Mouse (Mus musculus) G1E (cell line): ENCODE results near the gene Olfr1076.

Experiments used
- CTCF ChIP-seq: IDR thresholded peaks from 2 replicates; pipeline ENCODE4 v1.5.1; 2012; ENCODE audit warnings: low read depth, low read length, inconsistent platforms, mixed read lengths
- GATA1 ChIP-seq: IDR thresholded peaks from 2 replicates; pipeline ENCODE4 v1.6.1; 2012; ENCODE audit warnings: borderline replicate concordance, low read length, inconsistent platforms, mixed read lengths
- POLR2AphosphoS5 ChIP-seq: IDR thresholded peaks from 2 replicates; pipeline ENCODE4 v1.6.1; 2012; ENCODE audit warnings: low read depth, low read length, inconsistent platforms; ENCODE audit not compliant: insufficient replicate concordance
- TAL1 ChIP-seq: conservative IDR thresholded peaks from 2 replicates; pipeline ENCODE4 v1.6.1; 2012; ENCODE audit warnings: low read depth, low read length, inconsistent platforms, mixed read lengths

- TF ChIP-seq CTCF, result peak; percentile 76
- no peak for TF ChIP-seq POLR2AphosphoS5
- TF ChIP-seq TAL1, result no peak
- TF ChIP-seq GATA1, result no peak
Observed at GRCm38 (mm10) chr2:86464442-86465109, 43.7 kb upstream of the Olfr1076 start.
